Mouse (Mus musculus): Measurements from ENCODE around the gene Thap11. TPM values are rescaled to one million over a fixed set of nuclear protein-coding genes. Genes with fewer than 3 reads are reported as not detected.

Thap11 gene
- polyA plus RNA-seq, 1 experiment from 2014 or later: 56.3 TPM

DNA sequence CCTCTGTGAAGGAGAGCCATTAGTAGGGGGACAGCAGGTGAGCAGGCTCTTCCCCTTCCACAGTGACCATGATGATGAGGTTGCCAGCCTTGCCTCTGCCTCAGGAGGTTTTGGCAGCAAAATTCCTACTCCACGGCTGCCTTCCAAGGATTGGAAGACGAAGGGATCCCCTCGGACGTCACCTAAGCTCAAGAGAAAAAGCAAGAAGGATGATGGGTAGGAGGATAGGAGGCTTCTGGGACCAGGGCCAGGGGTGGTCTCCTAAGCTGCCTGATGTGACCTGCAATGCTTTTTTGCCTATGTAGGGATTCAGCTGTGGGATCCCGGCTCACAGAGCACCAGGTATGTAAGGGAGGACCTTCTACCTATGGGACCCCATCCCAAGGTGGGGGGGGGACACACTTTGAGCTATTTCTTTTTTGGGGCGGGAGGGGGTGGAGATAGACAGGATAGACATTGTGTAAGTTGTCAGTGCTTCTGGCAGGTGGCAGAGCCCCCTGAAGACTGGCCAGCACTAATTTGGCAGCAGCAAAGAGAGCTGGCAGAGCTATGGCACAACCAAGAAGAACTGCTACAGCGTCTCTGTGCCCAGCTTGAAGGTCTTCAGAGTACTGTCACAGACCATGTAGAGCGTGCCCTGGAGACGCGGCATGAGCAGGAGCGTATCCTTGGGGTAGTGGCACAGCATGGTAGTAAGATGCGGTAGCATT lies 35.0 kb downstream of the Thap11 start:
- Histone ChIP-seq H3K4me3 (no peak overlapping the region), H3K27ac (replicated peaks) (no peak overlapping the region), H3K9me3 (no peaks in the 10 kb centered on the region), H3K9ac (no peak overlapping the region), H3K27me3 (no peaks in the 10 kb centered on the region), H3K4me1 (replicated peaks) (peaks cover 6% of the 10 kb centered on the region), H3K4me2 (no peak overlapping the region), H3K36me3 (peaks cover 79% of the 10 kb centered on the region)
- ATAC-seq (ENCODE audit: low FRiP score, low read depth): no peak
- 94% methylated on average over 12 of the region's 12 CpGs for WGBS

DNA sequence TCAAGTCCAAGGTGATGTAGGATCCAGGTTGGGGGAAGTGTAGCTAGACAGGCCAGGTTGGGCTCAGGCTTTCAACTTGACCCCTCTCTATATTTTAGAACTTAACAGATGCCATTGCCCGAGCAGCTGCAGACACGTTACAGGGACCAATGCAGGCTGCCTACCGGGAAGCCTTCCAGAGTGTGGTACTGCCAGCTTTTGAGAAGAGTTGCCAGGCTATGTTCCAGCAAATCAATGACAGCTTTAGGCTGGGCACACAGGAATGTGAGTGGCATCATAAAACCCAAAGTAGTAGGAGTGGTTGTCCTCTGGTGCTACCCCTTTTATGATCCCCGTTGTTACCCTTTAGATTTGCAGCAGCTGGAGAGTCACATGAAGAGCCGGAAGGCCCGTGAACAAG lies 35.9 kb downstream of the Thap11 start:
- 89% methylated on average over 6 of the region's 6 CpGs for WGBS
- no peak overlapping the region for H3K4me3 ChIP-seq
- H3K9ac ChIP-seq: no peak overlapping the region
- no peaks in the 10 kb centered on the region for H3K9me3 ChIP-seq
- no peak overlapping the region for H3K4me2 ChIP-seq
- peaks cover 6% of the 10 kb centered on the region for H3K4me1 ChIP-seq (replicated peaks)
- ATAC-seq (ENCODE audit: low FRiP score, low read depth): no peak
- no peak overlapping the region for H3K27ac ChIP-seq (replicated peaks)
- peaks cover 69% of the 10 kb centered on the region for H3K36me3 ChIP-seq
- H3K27me3 ChIP-seq: no peaks in the 10 kb centered on the region

DNA sequence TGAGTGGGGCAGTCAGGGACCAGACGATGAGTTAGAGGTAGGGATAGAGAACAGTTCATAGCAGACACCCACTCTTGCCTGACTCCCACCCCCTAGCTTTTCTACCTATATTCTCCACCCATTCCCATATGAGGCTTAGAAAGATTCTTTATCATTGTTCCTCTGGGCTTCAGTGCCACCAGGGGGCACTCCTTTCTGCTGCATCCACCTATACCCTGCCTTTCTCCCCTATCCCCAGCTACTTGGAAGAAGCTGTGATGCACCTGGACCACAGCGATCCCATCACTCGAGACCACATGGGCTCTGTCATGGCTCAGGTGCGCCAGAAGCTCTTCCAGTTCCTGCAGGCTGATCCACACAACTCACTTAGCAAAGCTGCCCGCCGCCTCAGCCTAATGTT lies 37.5 kb downstream of the Thap11 start:
- Histone ChIP-seq H3K27ac (replicated peaks) (no peak overlapping the region), H3K27me3 (no peaks in the 10 kb centered on the region), H3K9me3 (no peaks in the 10 kb centered on the region), H3K4me3 (no peak overlapping the region), H3K36me3 (peaks cover 54% of the 10 kb centered on the region), H3K4me2 (no peak overlapping the region), H3K4me1 (replicated peaks) (peaks cover 6% of the 10 kb centered on the region), H3K9ac (no peak overlapping the region)
- ATAC-seq (ENCODE audit: low FRiP score, low read depth): no peak
- WGBS: 84% methylated on average over 6 of the region's 6 CpGs

DNA sequence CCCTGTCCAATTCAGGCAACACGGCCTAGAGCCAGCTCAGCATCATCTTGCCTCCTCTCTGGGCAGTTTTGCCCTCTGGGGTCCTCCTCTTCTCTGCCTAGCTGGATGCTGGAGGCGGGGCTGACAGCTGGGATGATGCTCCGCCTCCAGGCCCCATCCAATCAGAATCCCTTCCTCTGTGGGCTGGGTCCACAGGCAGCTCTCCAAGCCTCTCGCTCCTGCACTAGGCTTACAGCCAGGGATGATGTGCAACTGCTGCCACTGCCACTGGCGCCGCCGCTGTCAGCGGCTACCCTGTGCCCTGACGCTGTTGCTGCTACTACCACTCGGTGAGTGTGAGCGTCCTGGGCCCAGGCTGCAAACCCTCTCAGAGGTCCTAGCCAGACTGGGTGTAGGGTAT lies 38.4 kb downstream of the Thap11 start, which contains the start of gene Nrn1l:
Gene Nrn1l (plus strand): TSS at position 229 of the 400 bp plus-strand sequence.
- no peaks in the 10 kb centered on the region for H3K27me3 ChIP-seq
- H3K36me3 ChIP-seq: peaks cover 47% of the 10 kb centered on the region
- peaks cover 6% of the 10 kb centered on the region for H3K4me1 ChIP-seq (replicated peaks)
- WGBS: 2% methylated on average over 11 of the region's 11 CpGs
- H3K9me3 ChIP-seq: no peaks in the 10 kb centered on the region
- H3K9ac ChIP-seq: no peak within 1 kb of the TSS
- no peak within 1 kb of the TSS for H3K4me3 ChIP-seq
- H3K4me2 ChIP-seq: peak within 1 kb of the TSS; percentile 29; the same call in 1 of the 2 replicates
- ATAC-seq (ENCODE audit: low FRiP score, low read depth): peak; percentile 88
- 0 out of 2 replicates have a peak within 1 kb of the TSS, but pooled peaks have one; percentile 34 for H3K27ac ChIP-seq (replicated peaks)

DNA sequence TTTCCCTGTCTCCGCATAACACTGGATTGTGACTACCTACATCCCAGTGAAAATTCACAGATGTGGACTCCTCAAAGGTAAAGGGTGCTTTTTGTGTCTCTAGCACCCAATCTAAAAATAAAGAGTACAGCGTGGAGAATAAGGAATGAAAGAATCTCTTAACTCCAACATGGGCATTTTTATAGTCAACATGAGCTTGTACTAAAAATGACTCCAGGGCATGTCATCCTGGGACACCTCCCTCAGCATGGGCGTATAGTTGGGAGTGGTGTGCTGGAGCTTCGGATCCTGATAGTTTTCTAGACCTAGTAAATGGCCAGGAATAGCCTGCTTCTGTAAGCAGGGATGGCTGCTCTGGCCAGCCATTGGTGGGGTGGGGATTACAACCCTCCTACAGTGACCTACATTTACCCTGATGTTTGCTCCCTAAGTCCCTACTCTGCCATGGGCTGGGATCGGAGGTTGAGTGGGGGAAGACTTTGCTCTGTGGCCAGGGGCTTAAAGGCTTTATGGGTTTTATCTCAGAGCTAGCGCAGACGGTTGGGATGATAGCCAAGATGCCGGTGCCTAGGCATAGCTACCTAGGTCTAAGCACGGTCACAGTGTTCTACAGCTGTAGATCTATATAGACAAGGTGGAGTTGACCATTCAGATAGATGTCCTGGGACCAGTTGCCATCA lies 43.0 kb downstream of the Thap11 start:
- no peak overlapping the region for H3K4me2 ChIP-seq
- peaks cover 6% of the 10 kb centered on the region; the same call in 1 of the 2 replicates for H3K36me3 ChIP-seq
- H3K9ac ChIP-seq: no peak overlapping the region
- WGBS: 87% methylated on average over 9 of the region's 9 CpGs
- H3K27ac ChIP-seq (replicated peaks): no peak overlapping the region
- no peaks in the 10 kb centered on the region for H3K27me3 ChIP-seq
- no peaks in the 10 kb centered on the region for H3K9me3 ChIP-seq
- no peak overlapping the region for H3K4me3 ChIP-seq
- H3K4me1 ChIP-seq (replicated peaks): peaks cover 15% of the 10 kb centered on the region
- ATAC-seq (ENCODE audit: low FRiP score, low read depth): no peak

DNA sequence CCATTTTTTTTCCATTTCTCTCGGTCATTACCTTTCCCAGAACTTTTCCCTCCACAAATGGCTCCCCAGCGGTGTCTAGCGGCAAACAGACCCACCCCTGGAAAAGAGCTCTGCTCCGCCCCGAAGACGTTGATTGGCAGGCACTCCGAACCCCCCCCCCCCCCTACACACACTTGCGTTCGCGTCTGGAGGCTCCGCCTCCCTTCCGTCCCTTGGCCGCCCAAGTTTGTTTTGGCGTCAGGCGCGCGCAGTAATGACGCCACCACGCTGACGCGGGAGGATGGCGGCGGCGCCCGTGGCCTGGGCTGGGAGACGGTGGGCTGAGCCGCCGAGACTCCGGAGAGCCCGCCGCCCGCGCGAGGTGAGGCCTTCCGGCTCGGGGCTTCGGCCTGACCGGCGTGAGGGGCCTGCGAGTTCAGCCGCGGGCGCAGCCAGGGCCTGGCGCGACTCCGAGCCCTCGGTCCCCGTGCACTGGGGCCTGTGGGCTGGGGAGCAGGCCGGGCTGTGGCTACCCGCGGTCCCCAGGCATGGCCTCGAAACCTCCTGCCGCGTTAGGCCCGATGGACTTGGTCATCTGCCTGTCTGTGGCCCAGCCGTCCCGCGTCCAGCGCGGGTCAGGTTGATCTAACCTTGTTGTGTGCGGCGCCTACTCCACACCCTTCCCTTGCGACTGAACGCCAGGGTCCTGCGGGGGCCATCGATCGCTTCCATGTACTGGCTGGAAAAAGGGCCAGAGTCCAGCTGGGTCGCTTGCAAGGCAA lies 45.4 kb downstream of the Thap11 start, which contains the start of gene Pskh1:
Gene Pskh1 (plus strand): TSS at position 262 of the 761 bp plus-strand sequence.
- under 1% methylated on average over 68 of the region's 68 CpGs for WGBS
- Histone ChIP-seq H3K36me3 (no peaks in the 10 kb centered on the region), H3K9ac (peak within 1 kb of the TSS; percentile 99), H3K4me3 (peak within 1 kb of the TSS; percentile 84), H3K4me1 (replicated peaks) (peaks cover 9% of the 10 kb centered on the region), H3K9me3 (no peaks in the 10 kb centered on the region), H3K27ac (replicated peaks) (peak within 1 kb of the TSS; percentile 85), H3K4me2 (peak within 1 kb of the TSS; percentile 75), H3K27me3 (no peaks in the 10 kb centered on the region)
- ATAC-seq (ENCODE audit: low FRiP score, low read depth): peak; percentile 96

DNA sequence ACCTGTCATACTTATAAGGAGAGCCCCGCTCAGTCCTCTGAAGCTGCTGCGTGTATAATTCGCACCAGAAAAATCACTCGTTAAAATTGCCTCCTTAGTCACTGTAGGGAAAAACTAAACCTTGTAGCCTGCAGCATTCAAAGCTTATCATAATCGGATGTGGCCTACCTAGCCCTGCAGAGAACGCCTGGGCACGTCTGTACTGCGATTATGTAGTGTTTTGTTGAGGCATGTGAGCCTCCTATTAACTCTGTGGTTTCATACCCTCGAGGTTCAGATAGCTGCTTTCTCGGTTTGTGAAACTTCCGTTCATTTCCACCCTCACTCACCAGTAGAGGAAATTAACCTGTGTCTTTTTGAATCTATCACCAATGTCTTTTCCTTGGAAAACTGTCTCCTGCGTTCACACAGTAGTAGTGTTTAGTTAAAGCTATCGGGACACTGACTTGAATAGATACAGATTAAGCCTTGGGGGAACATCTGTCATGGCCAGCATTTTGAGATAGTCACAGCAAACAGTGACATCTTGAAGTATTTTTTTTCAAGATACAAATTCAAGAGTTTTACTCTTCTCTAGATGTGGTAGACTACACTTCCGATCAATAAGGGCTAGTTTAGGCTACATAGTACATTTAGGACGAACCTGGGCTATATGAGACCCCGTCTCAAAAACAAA lies 46.1 kb downstream of the Thap11 start:
- no peaks in the 10 kb centered on the region for H3K27me3 ChIP-seq
- H3K9ac ChIP-seq: peak overlapping the region; percentile 99
- H3K4me3 ChIP-seq: peak overlapping the region; percentile 84
- H3K4me1 ChIP-seq (replicated peaks): peaks cover 9% of the 10 kb centered on the region
- WGBS: 44% methylated on average over 16 of the region's 16 CpGs
- no peaks in the 10 kb centered on the region for H3K36me3 ChIP-seq
- no peak for ATAC-seq (ENCODE audit: low FRiP score, low read depth)
- peak overlapping the region; percentile 75 for H3K4me2 ChIP-seq
- H3K27ac ChIP-seq (replicated peaks): peak overlapping the region; percentile 85
- H3K9me3 ChIP-seq: no peaks in the 10 kb centered on the region

Other genes starting within 250 kb of the Thap11 start
- 35.2 and 39.3 TPM in 2 replicates for gene Ripor1, start 249.9 kb upstream of the Thap11 start, polyA plus RNA-seq (2015; fragmentation: Nextera tagmentation; extraction: Ambion mirVana)
- 100 and 101 TPM in 2 replicates for gene Ctcf, start 218.6 kb upstream of the Thap11 start, polyA plus RNA-seq (2015; fragmentation: Nextera tagmentation; extraction: Ambion mirVana)
- 0.56 and 0.80 TPM in 2 replicates for gene Agrp, start 217.7 kb upstream of the Thap11 start, polyA plus RNA-seq (2015; fragmentation: Nextera tagmentation; extraction: Ambion mirVana)
- 23.5 and 28.7 TPM in 2 replicates for gene Carmil2, start 168.9 kb upstream of the Thap11 start, polyA plus RNA-seq (2015; fragmentation: Nextera tagmentation; extraction: Ambion mirVana)
- 85.1 and 92.6 TPM in 2 replicates for gene Acd, start 154.0 kb upstream of the Thap11 start, polyA plus RNA-seq (2015; fragmentation: Nextera tagmentation; extraction: Ambion mirVana)
- 55.1 and 57.1 TPM in 2 replicates for gene Pard6a, start 154.0 kb upstream of the Thap11 start, polyA plus RNA-seq (2015; fragmentation: Nextera tagmentation; extraction: Ambion mirVana)
- gene 4933405L10Rik, start 147.5 kb upstream of the Thap11 start, polyA plus RNA-seq (2015; fragmentation: Nextera tagmentation; extraction: Ambion mirVana): 0.20 and 0.23 TPM in 2 replicates
- gene Enkd1, start 146.9 kb upstream of the Thap11 start, polyA plus RNA-seq (2015; fragmentation: Nextera tagmentation; extraction: Ambion mirVana): 15.7 and 16.6 TPM in 2 replicates
- gene Gfod2, start 96.5 kb upstream of the Thap11 start, polyA plus RNA-seq (2015; fragmentation: Nextera tagmentation; extraction: Ambion mirVana): 81.2 and 88.3 TPM in 2 replicates
- gene Ranbp10, start 27.8 kb upstream of the Thap11 start, polyA plus RNA-seq (2015; fragmentation: Nextera tagmentation; extraction: Ambion mirVana): 10.7 and 11.7 TPM in 2 replicates
- gene Tsnaxip1, start 27.4 kb upstream of the Thap11 start, polyA plus RNA-seq (2015; fragmentation: Nextera tagmentation; extraction: Ambion mirVana): 0.62 and 1.1 TPM in 2 replicates
- 52.2 and 56.9 TPM in 2 replicates for gene Cenpt, start 1.9 kb upstream of the Thap11 start, polyA plus RNA-seq (2015; fragmentation: Nextera tagmentation; extraction: Ambion mirVana)
- gene Nutf2, start 5.4 kb downstream of the Thap11 start, polyA plus RNA-seq (2015; fragmentation: Nextera tagmentation; extraction: Ambion mirVana): 150 and 157 TPM in 2 replicates
- gene Edc4, start 25.7 kb downstream of the Thap11 start, polyA plus RNA-seq (2015; fragmentation: Nextera tagmentation; extraction: Ambion mirVana): 50.1 and 52.2 TPM in 2 replicates
- 0.45 and 0.49 TPM in 2 replicates for gene Nrn1l, start 38.4 kb downstream of the Thap11 start, polyA plus RNA-seq (2015; fragmentation: Nextera tagmentation; extraction: Ambion mirVana)
- 11.0 and 11.8 TPM in 2 replicates for gene Pskh1, start 45.3 kb downstream of the Thap11 start, polyA plus RNA-seq (2015; fragmentation: Nextera tagmentation; extraction: Ambion mirVana)
- gene Ctrl, start 78.7 kb downstream of the Thap11 start, polyA plus RNA-seq (2015; fragmentation: Nextera tagmentation; extraction: Ambion mirVana): 3.4 and 4.7 TPM in 2 replicates
- gene Psmb10, start 83.3 kb downstream of the Thap11 start, polyA plus RNA-seq (2015; fragmentation: Nextera tagmentation; extraction: Ambion mirVana): 74.7 and 75.2 TPM in 2 replicates
- gene Lcat, start 88.2 kb downstream of the Thap11 start, polyA plus RNA-seq (2015; fragmentation: Nextera tagmentation; extraction: Ambion mirVana): 4.5 and 5.0 TPM in 2 replicates
- 11.9 and 12.9 TPM in 2 replicates for gene Slc12a4, start 111.0 kb downstream of the Thap11 start, polyA plus RNA-seq (2015; fragmentation: Nextera tagmentation; extraction: Ambion mirVana)
- not detected in 2 replicates for gene Dpep3, start 124.3 kb downstream of the Thap11 start, polyA plus RNA-seq (2015; fragmentation: Nextera tagmentation; extraction: Ambion mirVana)
- gene Dus2, start 136.2 kb downstream of the Thap11 start, polyA plus RNA-seq (2015; fragmentation: Nextera tagmentation; extraction: Ambion mirVana): 27.2 and 29.6 TPM in 2 replicates
- 0.20 TPM in 1 of 2 replicates, not detected in the other for gene Dpep2nb, start 150.8 kb downstream of the Thap11 start, polyA plus RNA-seq (2015; fragmentation: Nextera tagmentation; extraction: Ambion mirVana)
- gene Ddx28, start 156.8 kb downstream of the Thap11 start, polyA plus RNA-seq (2015; fragmentation: Nextera tagmentation; extraction: Ambion mirVana): 20.0 and 20.9 TPM in 2 replicates
- 3.0 and 3.7 TPM in 2 replicates for gene Nfatc3, start 203.7 kb downstream of the Thap11 start, polyA plus RNA-seq (2015; fragmentation: Nextera tagmentation; extraction: Ambion mirVana)

All from hindbrain, embryonic 15.5 days (tissue).